Mouse (Mus musculus): Measurements from ENCODE around the gene Wdr76.
"Not testable (repeated sequence)": the region's sequence is repeated elsewhere in the genome, so short reads cannot be mapped to it uniquely, and the experiment has no call there.

Wdr76 gene

DNA sequence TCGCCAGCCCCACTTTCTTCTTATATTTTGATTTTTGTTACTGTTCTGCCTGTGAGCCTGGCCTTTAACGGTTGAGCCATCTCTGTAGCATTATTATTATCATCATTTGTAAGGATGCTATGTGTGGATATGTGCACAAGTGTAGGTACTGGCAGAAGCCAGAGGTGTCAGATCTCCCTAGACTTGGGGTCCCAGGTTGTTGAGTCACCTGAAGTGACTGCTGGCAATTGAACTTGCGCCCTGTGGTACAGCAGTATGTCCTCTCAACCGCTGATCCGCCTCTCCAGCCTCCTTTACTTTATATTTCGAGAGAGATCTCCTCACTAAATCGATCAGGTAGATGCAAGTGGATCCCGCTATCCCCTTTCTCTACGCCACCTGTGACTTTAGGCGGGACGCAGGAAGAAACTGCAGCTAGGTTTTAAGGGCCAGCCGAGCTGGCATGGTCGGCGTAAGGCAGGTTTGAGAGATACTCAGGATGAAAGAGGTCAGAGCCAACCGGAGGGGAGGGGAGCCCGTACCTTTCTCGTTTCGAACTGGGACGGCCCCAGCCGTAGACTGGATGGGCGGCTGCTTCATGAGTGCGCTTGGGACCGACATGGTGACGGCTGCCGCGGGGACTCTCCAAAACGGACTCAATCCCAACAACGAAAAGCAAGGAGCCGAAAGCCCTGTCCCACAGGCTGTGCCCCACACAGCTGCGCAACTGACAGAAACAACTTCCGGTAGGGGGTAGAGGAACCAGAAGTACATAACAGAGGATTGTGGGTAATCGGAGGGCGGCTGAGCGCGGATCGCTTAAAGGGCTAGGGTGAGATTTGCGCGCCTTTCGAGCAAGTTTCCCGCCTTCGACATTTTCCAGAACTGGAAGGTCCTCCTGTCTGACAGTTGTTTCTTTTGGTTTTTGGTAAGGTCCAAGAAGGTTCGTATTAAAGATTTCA lies at the start of gene Wdr76, which contains the start of gene Mfap1a:
Gene Wdr76 (plus strand): TSS at position 782 of the 941 bp plus-strand sequence.
Gene Mfap1a (minus strand): TSS at position 724 of the 941 bp plus-strand sequence.
- DNase-seq (ENCODE audit: extremely low spot score): peak; percentile 88

DNA sequence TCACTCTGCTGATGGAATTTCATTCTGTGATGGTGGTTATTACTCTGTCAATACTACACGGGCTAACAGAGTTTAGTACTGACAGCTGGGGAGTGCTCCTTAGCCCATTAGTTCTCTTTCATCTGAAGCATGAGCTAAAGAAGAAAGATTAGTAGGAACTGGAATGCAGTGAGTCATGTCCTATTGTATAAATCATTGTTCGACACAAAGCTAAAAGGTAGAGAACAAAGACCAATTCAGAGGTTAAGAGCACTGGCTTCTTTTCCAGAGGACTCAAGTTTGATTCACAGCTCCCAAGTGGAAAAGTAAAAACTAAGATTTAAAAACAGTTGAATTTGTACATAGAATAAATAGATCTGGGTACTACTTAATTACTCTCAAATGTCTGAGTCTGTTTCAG lies 46.5 kb upstream of the Wdr76 start:
- no peak for DNase-seq (ENCODE audit: extremely low spot score)

DNA sequence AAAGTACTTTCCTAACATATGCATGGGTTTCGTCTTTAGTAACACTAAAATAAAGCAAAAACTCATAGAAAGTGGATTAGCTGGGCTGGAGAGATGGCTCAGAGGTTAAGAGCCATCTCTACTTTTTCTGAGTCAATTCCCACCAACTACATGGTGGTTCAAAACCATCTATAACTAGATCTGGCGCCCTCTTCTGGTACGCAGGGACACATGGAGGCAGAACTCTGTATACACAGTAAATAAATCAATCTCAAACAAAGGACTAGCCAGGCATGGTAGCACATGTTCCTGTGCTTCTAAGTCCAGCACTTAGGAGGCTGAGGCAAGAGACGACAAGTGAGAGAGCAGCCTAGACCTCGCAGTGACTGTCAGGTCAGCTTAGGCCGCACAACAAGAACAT lies 37.5 kb upstream of the Wdr76 start:
- DNase-seq (ENCODE audit: extremely low spot score): not testable (repeated sequence)

DNA sequence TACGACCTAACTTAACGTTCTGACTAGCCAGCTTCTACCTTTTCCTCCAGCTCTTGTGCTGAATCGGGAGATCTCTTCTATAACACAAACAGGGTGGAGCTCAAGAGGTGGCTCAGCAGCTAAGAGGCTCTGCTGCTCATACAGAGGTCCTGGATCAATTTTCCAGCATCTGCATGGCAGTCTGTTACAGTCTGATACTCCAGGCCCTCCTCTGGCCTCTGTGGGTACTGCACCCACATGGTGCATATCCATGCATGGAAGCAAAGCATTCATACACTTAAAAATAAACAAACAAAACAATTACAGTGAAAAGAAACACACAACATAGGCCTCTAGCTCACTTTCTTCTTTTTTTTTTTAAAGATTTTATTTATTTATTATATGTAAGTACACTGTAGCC lies 33.7 kb upstream of the Wdr76 start:
- not testable (repeated sequence) for DNase-seq (ENCODE audit: extremely low spot score)

DNA sequence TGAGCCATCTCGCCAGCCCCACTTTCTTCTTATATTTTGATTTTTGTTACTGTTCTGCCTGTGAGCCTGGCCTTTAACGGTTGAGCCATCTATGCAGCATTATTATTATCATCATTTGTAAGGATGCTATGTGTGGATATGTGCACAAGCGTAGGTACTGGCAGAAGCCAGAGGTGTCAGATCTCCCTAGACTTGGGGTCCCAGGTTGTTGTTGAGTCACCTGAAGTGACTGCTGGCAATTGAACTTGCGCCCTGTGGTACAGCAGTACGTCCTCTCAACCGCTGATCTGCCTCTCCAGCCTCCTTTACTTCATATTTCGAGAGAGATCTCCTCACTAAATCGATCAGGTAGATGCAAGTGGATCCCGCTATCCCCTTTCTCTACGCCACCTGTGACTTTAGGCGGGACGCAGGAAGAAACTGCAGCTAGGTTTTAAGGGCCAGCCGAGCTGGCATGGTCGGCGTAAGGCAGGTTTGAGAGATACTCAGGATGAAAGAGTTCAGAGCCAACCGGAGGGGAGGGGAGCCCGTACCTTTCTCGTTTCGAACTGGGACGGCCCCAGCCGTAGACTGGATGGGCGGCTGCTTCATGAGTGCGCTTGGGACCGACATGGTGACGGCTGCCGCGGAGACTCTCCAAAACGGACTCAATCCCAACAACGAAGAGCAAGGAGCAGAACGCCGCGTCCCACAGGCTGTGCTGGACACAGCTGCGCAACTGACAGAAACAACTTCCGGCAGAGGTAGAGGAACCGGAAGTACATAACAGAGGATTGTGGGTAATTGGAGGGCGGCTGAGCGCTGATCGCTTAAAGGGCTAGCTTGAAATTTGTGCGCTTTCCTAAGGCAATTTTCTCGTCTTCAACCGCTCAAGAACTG lies 33.0 kb upstream of the Wdr76 start, which contains the start of gene Mfap1b:
Gene Mfap1b (minus strand): TSS at position 767 of the 879 bp plus-strand sequence.
- peak; percentile 78 for DNase-seq (ENCODE audit: extremely low spot score)

DNA sequence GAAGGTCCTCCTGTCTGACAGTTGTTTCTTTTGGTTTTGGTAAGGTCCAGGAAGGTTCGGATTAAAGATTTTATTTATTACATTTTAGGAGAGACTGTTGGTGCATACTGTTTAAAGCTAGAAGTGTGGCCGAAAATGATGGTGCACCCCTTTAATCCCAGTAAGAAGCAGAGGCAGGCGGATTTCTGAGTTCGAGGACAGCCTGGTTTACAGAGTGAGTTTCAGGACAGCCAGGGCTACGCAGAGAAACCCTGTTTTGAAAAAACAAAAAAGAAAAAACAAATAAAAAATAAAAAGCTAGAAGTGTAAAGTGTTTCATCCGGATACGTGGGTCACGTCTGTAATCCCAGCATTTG lies 32.4 kb upstream of the Wdr76 start:
- DNase-seq (ENCODE audit: extremely low spot score): no peak

DNA sequence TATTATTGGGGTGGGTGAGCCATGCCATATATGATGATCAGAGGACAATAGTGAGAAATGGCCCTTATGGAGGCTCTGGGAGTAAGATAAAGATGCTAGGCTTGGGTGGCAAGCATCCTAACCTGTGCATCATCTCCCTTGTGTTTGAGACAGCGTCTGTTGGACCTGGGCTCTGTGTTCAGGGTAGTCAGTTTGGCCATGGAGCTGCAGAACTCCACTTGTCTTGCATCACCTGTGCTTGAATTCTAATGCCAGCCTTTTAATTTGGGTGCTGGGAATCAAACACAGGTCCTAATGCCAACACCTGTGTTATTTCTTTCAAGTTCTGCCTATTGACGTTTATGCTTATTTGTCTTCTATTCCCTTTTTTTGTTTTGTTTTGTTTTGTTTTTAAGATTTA lies 31.2 kb upstream of the Wdr76 start:
- DNase-seq (ENCODE audit: extremely low spot score): not testable (repeated sequence)

DNA sequence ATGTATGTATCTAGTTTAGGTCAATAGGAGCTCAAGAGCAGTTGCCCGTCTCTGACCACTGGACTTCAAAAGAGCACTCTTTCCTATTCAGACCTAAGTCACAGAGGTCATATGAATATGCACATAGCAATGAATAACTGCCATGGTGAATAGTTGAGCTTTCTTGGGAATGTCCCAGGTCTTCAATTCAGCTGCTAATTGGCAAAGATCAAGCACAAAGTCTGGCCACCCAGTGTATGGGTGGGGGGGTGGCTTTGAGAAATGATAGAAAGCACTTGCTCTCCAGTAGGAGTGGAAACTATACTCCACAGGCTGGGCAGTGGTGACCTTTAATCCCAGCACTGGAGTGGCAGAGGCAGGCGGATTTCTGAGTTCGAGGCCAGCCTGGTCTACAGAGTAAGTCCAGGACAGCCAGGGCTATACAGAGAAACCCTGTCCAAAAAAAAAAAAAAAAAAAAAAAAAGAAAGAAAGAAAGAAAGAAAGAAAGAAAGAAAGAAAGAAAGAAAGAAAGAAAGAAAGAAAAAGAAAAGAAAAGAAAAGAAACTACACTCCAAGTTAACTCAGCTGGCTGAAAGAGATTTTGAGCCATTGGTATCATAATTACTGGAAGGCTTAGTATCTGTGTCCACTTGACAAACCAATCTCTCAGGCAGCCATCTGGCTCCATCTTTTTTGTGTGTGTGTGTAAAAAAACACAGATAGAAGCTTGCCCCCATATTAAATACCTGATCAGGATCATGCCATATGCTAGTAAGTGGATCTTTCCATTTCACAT lies 28.8 kb upstream of the Wdr76 start:
- DNase-seq (ENCODE audit: extremely low spot score): no peak

DNA sequence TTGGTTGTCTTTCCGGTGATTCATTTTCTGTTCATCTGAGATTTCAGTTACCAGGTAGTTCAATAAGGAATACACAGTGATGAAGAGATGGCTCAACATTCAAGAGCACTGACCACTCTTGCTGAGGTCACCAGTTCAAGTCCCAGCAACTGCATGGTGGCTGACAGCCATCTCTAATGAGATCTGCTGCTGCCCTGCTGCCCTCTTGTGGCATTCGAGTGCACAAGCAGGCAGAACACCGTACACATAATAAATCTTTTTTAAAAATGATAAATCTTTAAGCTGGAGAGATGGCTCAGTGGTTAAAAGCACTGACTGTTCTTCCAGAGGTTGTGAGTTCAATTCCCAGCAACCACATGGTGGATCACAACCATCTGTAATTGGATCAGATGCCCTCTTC lies 26.0 kb upstream of the Wdr76 start:
- DNase-seq (ENCODE audit: extremely low spot score): no peak

DNA sequence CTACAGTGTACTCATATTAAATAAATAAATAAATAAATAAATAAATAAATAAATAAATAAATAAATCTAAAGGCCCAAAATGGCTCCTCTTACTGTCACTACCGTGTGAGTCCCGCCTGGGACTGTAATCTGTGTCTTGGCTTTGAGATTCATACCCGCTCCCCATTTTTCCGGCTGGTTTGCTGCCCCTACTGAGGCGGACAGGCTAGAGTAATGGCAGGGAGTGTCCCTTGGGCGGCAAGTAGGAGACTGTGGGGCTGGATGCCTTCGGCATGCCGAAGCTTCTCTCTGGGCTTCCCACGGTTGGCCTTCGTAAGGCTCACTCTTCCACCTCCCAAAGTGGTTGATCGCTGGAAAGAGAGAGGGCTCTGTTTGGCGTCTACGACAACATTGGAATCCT lies 25.6 kb upstream of the Wdr76 start:
- not testable (repeated sequence) for DNase-seq (ENCODE audit: extremely low spot score)

DNA sequence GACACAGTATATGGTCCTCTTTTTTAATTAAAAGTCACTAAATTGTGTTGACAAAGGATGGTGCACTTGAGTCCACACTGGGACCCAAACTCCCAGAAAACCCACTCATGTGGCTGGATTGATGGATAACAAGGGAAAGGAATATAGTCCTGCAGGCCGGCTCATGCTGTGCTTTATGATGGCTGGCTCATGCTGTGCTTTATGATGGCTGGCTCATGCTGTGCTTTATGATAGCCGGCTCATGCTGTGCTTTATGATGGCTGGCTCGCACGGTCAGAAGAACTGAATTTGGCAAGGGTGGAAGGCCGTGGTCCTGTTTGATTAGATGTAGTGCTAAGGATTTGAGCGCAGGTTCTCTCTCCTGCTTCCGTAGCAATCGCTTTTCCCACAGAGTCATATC lies 22.9 kb upstream of the Wdr76 start:
- no peak for DNase-seq (ENCODE audit: extremely low spot score)

DNA sequence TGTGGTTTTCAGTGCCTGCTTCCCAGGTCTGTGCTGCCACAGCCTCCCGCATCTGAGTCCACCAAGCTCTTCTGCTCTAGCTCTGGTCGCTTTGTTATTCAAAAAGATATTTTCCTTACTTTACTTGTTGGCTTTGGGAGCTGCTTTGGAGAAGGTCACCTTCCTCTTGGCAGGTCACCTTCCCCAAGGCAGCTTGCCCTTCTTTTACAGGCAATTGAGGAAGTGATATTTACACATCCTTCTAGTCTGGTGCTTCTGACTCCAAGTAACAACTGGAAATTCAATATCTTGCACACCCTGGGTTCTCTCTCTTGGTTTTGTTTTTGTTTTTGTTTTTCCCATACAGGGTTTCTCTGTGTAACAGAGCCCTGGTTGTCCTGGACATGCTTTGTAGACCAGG lies 22.1 kb upstream of the Wdr76 start:
- DNase-seq (ENCODE audit: extremely low spot score): not testable (repeated sequence)

DNA sequence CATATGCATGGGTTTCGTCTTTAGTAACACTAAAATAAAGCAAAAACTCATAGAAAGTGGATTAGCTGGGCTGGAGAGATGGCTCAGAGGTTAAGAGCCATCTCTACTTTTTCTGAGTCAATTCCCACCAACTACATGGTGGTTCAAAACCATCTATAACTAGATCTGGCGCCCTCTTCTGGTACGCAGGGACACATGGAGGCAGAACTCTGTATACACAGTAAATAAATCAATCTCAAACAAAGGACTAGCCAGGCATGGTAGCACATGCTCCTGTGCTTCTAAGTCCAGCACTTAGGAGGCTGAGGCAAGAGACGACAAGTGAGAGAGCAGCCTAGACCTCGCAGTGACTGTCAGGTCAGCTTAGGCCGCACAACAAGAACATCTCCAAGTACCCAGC lies 5.0 kb upstream of the Wdr76 start:
- DNase-seq (ENCODE audit: extremely low spot score): not testable (repeated sequence)

DNA sequence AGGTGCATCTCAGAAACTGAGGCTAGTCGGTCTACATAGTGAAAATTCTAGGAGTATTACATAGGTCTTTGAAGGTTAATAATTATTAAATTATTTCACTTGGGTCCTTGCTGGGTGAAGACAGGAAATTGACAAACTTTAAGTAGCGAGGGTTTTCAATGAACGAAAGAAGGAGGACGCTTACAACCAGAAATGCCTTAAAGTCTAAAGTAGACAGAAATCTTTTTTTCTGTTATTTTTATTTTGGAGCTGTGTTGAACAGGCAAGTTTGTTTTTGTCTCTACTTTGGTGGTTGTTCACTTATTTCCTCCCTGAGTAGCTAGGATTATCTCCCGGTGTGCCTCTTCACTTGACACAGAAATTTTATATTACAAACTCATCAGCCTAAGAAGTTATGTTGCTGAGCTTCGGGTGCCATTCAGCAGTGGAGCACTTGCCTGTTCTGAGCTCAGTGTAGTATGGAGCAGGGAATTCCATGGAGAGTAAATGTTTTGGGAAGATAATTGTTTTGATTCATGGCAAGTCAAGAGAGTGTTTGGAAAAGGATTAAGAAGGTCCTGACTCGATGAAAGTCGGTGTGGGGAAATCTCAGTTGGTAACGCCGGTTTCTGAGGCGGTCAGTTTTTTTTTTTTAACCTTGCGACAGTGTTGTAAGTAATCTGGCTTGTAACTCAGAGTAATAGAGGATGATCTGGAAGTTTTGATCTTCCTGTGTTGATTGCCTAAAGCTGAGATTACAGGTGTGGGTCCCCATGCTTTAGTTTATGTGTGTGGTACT lies 839 bp downstream of the Wdr76 start:
- DNase-seq (ENCODE audit: extremely low spot score): peak; percentile 2

DNA sequence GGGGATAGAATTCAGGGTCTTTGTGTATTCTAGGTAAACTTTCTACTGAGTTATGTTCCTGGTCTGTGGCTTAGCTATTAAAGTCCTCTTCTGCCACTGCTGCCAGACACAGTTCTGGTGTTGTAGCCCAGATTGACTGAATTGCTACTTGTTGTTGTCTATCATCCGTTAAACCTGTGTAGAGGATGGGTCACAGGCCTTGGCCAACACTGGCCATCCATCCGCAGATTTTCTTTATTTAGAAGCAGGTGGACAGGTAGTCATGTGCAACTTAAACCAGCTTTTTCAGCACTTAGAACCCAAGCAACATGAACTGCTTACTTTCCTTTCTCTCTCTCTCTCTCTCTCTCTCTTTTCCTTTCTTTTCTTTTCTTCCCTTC lies 1.4 kb downstream of the Wdr76 start:
- DNase-seq (ENCODE audit: extremely low spot score): no peak

DNA sequence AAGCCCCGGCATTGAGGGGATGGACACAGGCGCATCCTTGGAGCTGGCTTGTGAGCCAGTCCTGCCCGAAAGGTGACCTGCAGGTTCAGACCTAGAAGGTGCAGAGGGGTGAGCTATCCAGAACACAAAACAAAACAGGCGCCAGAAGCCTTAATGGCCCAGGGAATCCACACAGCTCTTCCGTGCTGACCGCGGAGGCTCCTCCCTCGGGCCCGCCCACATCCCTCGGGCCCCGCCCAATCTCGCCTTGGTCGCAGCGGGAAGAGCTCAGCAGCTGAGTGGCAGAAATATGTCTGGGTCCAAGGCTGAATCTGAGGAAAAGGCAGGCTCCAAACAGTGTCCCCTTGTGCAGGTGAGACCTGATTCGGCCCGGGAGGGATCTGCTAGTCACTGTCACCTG lies 3.1 kb downstream of the Wdr76 start:
- DNase-seq (ENCODE audit: extremely low spot score): peak; percentile 72

DNA sequence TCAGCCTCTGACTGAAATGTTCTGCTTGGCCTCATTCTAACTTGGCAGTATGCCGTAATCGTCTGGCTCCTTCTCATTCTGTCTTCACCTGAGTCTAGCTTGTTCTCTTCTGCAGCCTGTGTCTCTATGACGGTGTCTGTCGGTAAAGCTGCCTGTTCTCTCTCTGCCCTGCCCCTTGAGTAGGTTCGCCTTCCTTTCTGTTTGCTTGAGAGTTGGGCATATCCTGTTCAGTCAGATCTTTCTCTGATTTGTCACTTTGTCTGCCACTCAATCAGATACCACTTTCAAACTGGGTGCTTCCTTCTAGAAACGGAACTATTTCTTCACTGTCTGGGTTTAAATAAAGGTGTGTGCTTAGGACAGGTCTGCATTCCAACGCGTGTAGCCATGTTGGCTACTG lies 4.9 kb downstream of the Wdr76 start:
- no peak for DNase-seq (ENCODE audit: extremely low spot score)

DNA sequence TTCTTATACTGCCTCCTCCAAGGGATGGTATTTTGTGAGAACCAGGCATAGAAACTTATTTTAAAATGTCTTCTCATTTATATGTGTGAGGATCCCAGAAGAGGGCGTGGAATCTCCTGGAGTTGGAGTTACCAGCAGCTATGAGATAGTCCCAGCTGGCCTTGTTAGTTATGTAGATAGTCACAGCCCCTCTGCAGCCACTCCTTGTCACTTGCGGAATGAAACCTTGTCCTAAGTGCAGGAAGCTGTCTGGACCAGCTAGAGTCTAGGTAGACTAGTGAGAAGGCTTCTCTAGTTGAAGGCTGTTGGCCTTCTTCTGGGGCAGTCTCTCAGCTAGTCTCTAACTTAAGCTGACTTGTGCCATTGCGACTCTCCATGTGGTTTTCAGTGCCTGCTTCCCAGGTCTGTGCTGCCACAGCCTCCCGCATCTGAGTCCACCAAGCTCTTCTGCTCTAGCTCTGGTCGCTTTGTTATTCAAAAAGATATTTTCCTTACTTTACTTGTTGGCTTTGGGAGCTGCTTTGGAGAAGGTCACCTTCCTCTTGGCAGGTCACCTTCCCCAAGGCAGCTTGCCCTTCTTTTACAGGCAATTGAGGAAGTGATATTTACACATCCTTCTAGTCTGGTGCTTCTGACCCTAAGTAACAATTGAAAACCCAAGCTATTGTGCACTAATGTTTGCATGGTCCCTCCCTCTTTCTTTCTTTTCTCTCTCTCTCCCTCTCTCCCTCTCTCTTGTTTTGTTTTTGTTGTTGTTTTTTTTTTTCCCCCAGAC lies 6.7 kb downstream of the Wdr76 start:
- DNase-seq (ENCODE audit: extremely low spot score): not testable (repeated sequence)

DNA sequence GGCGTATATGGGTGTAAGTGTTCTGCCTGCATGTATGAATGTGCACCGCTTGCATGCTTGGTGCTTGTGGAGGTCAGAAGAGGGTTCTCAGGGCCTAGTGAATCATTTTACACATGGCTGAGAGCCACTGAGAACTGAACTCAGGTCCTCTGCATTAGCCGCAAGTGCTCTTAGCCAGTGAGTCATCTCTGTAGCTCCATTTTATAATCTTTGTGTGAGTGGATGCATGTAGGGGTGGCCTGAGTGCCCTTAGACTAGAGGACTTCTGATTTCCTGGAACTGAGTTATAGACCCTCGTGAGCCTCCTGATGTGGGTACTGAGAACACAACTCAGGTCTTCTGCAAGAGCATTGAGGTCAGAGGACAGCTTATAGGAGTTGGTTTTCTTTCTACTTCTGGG lies 7.7 kb downstream of the Wdr76 start:
- no peak for DNase-seq (ENCODE audit: extremely low spot score)

DNA sequence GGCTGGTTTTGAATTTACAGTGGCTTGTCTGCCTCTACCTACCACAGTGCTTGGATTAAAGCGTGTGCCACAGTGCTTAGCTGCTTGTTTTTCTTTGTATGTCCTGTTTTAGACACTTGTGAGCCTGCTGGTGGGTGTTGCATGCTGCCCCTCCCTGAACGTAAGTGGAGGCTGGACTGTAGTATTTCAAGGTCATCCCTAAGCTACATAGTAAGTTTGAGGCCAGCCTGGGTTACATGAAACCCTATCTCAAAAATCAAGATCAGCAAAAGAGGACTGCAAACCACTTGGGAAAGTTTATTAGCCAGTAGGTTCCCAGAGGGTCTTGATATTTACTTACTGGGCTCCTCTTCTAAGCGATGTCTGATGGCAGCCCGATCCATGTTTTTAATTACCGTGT lies 11.6 kb downstream of the Wdr76 start:
- DNase-seq (ENCODE audit: extremely low spot score): no peak

All from embryo, embryonic 9.5 days (tissue).